Mouse (Mus musculus) kidney, postnatal 25 days (tissue): Measurements from ENCODE around the gene Ddx5.
A peak's percentile ranks its signal among the peaks of the same experiment; 100 is the strongest.
"Not testable (repeated sequence)": the region's sequence is repeated elsewhere in the genome, so short reads cannot be mapped to it uniquely, and the experiment has no call there.

ENCODE experiments used
- DNase-seq, 2 experiments: peaks; one replicate each; pipeline ENCODE4 v3.0.0; 2021; ENCODE audit warnings: mixed read lengths in 2 of 2

Ddx5 gene

GRCm38 (mm10) chr11:106788775-106789459 lies at the start of gene Ddx5, which contains the start of gene Cep95:
Gene Ddx5 (minus strand): TSS chr11:106789185.
Gene Cep95 (plus strand): TSS chr11:106789252.
- DNase-seq: peak; percentile 99 to 100

GRCm38 (mm10) chr11:106828079-106828478 lies 39.1 kb upstream of the Ddx5 start:
- no peak for DNase-seq

GRCm38 (mm10) chr11:106824403-106824802 lies 35.4 kb upstream of the Ddx5 start:
- DNase-seq: no peak

DNA sequence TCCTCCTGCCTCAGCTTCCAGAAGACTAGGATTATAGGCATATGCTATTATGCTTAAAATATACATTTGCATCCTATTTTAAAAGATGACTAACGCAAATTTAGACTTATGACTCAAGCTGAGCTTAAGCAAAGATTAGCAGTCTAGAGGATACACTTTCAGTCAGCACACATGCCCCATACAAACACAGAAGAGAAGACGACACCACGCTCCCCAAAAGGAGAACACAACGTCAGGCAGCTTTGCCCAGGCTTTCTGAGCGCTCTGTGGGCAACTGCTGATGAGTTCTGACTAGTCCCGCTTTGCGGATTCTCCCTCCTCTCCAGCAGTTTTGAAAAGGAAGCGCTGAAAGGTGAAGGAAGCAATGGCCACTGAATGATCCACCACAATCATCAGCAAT lies 34.8 kb upstream of the Ddx5 start:
- no peak for DNase-seq

DNA sequence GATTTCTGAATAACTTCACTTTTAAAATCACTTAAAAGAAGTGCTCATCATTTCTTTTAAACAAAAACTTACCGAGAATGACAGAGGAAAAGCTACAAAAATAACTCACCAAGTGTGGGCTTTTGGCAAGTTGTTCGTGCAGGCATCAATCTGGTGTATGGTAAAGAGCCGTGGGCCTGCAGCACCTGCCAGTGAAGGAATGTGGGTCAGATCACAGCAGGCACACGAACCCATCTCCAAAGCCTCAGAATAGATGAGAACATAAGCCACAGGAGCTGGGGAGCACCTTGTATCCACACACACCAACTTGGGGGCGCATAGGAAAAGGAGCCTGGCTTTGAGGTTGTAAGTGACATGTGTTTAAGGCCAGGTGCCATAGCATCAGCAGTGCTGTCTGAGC lies 33.9 kb upstream of the Ddx5 start:
- no peak for DNase-seq

GRCm38 (mm10) chr11:106822491-106822890 lies 33.5 kb upstream of the Ddx5 start:
- DNase-seq: no peak

GRCm38 (mm10) chr11:106821397-106821796 lies 32.4 kb upstream of the Ddx5 start:
- no peak for DNase-seq

GRCm38 (mm10) chr11:106820972-106821371 lies 32.0 kb upstream of the Ddx5 start:
- peak; percentile 87 to 89 for DNase-seq

GRCm38 (mm10) chr11:106820252-106820651 lies 31.3 kb upstream of the Ddx5 start:
- peak in 1 of 2 experiments; percentile 58 for DNase-seq

GRCm38 (mm10) chr11:106819595-106819994 lies 30.6 kb upstream of the Ddx5 start:
- no peak for DNase-seq

DNA sequence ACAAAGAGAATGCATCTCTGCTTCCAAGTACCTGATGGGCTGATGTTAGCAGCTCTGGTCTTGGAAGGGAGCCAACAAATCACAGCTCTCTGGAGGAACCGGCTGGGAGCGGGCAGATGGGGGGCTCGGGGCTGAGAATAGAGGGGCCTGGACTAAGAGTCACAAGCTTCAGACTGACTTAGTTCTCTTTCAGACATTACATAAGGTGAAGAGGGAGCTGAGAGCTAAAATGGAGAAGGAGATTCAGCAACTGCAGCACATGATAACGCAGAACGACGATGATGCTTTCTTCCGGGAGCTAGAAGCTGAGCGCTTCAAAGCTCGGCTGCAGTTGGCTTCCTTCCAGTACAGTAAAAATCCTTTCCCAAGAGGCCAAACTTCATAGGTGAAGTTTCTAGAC lies 29.4 kb upstream of the Ddx5 start:
- DNase-seq: peak; percentile 59 to 61

GRCm38 (mm10) chr11:106817808-106818207 lies 28.8 kb upstream of the Ddx5 start:
- no peak for DNase-seq

DNA sequence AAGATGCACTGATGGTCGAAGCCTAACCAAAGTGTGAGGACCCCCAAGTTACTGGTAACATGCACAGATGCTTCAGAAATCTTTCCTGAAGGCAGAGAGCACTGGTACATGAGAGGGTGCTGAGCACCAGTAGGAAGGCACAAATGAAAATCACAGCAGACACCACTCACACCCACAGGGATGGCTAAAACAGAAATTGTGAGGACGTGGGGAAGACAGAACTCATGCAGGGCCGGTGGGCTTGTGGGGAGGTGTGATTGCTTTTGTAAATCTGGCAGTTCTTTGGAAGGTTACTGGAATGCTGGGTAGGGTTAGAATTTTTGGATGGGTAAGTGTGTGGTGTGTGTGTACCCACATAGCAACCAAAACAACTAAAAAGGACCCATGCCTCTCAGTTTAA lies 28.2 kb upstream of the Ddx5 start:
- no peak for DNase-seq

GRCm38 (mm10) chr11:106816316-106816715 lies 27.3 kb upstream of the Ddx5 start:
- DNase-seq: no peak

GRCm38 (mm10) chr11:106815761-106816160 lies 26.8 kb upstream of the Ddx5 start:
- DNase-seq: no peak

DNA sequence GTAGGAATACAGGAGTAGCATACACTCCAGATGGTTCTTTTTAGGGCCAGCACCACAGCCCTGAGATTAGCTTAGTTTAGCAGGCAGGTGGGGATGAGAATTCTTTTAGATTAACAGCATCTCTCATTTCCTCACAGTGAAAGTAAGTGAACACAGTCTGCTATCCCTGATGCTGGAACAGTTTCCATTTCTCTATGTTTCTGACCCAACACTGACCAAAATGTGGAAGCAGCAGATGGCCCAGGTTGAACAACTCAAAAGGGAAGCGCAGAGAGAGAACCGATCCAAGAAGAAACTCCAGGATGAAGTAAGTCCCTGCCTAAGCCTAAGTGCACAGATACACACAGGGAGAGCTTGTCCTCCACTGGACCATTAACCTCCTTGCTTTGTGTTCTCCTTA lies 26.3 kb upstream of the Ddx5 start:
- no peak for DNase-seq

- DNase-seq: peak; percentile 58 to 86
Observed at GRCm38 (mm10) chr11:106814601-106815320, 25.8 kb upstream of the Ddx5 start.

- peak; percentile 24 to 60 for DNase-seq
Observed at GRCm38 (mm10) chr11:106812410-106813136, 23.6 kb upstream of the Ddx5 start.

DNA sequence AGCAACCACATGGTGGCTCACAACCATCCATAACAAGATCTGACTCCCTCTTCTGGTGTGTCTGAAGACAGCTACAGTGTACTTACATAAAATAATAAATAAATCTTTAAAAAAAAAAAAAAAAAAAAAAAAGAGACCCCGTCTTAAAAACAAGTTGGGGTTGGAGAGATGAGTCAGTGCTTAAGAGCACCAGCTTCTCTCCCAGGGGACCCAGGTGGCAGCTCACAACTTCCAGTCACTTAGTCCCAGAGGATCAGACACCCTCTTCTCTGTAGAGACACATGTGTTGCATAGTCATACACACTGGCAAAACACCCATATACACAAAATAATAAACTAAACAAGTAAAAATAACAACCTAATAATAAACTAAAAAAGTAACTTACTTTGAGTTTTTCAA lies 18.5 kb upstream of the Ddx5 start:
- not testable (repeated sequence) for DNase-seq

- no peak for DNase-seq
Observed at GRCm38 (mm10) chr11:106802069-106802627, 13.2 kb upstream of the Ddx5 start.

GRCm38 (mm10) chr11:106795679-106796078 lies 6.7 kb upstream of the Ddx5 start:
- no peak for DNase-seq

DNA sequence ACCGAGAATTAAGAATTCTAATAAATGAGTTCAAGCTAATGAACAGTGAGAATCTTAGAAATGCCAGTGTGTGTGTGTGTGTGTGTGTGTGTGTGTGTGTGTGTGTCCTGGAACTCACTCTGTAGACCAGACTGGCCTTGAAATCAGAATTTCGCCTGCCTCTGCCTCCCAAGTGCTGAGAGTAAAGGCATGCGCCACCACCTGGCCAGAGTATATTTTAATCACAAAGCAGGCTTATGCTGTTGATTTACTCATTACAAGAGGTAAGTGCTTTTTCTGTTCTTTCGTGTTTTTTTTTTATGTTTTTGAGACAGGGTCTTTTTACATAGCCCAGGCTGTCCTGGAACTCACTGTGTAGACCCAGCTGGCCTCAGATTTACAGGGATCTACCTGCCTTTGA lies 4.9 kb upstream of the Ddx5 start:
- no peak for DNase-seq

GRCm38 (mm10) chr11:106789649-106790048 lies 664 bp upstream of the Ddx5 start:
- DNase-seq: no peak
